Mouse (Mus musculus): ENCODE measurements around the gene Pak4.

DNA sequence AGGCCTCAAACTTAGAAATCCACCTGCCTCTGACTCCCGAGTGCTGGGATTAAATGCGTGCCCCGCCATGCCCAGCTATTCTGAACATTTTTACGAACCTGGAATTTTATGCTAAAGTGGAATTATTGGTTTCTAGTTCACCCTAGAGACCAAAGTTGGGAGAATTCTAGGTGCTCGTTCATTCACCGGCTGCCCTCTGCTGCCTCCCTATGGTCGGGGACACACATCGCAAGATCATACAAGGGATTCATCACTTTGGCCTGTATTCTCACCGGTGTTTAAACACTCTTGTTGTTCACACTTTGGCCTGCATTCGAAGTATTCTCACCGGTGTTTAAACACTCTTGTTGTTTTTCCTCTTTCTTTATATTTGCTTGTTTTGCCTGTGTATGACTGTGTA is 3.0 kb upstream of the Pak4 start:
- TF ChIP-seq POLR2A (IDR thresholded peaks at IDR 0.05; ENCODE audit: insufficient read depth, low read depth, low read length) (no peak), CTCF (IDR thresholded peaks at IDR 0.05; ENCODE audit: insufficient read depth, low read depth, low read length) (peak; percentile 49; the same call in 1 of the 2 replicates)
